Mouse (Mus musculus) hindbrain, embryonic 14.5 days (tissue): ENCODE results near the gene Lipc. TPM values are rescaled to one million over a fixed set of nuclear protein-coding genes. Genes with fewer than 3 reads are reported as not detected.

Experiments used
- ATAC-seq: fragments of 200-750 bp; cut with Nextera tagmentation; 2 replicates; pipeline ENCODE4 v1.8.0; 2017; ENCODE audit warnings: moderate number of reproducible peaks, mild to moderate bottlenecking, moderate TSS enrichment, moderate library complexity; ENCODE audit not compliant: low FRiP score
- DNase-seq: peaks from one replicate; pipeline ENCODE4 v3.0.0-alpha.2; 2015; ENCODE audit warnings: low spot score
- H3K27ac ChIP-seq: fragments of 300-500 bp; sonication (generic); 2 replicates; pipeline ENCODE4 v1.5.1; 2014; ENCODE audit warnings: mild to moderate bottlenecking, moderate library complexity
- H3K27me3 ChIP-seq: fragments of 300-500 bp; sonication (generic); 2 replicates; pipeline ENCODE4 v1.6.1; 2014; ENCODE audit warnings: mild to moderate bottlenecking, low read length, mixed read lengths; ENCODE audit not compliant: control insufficient read depth, insufficient read depth
- H3K36me3 ChIP-seq: fragments of 300-500 bp; sonication (generic); replicated peaks from 2 replicates; pipeline ENCODE4 v1.6.1; 2014; ENCODE audit not compliant: control insufficient read depth, insufficient read depth
- H3K4me1 ChIP-seq: fragments of 300-500 bp; sonication (generic); replicated peaks from 2 replicates; pipeline ENCODE4 v1.6.1; 2014; ENCODE audit warnings: antibody characterized with exemption, low read length, mixed read lengths; ENCODE audit not compliant: control insufficient read depth, insufficient read depth
- H3K4me2 ChIP-seq: fragments of 300-500 bp; sonication (generic); replicated peaks from 2 replicates; pipeline ENCODE4 v1.6.1; 2014; ENCODE audit warnings: mild to moderate bottlenecking, moderate library complexity
- H3K4me3 ChIP-seq: fragments of 300-500 bp; sonication (generic); replicated peaks from 2 replicates; pipeline ENCODE4 v1.5.1; 2014; ENCODE audit warnings: mild to moderate bottlenecking, low read length
- H3K9ac ChIP-seq: fragments of 300-500 bp; sonication (generic); 2 replicates; pipeline ENCODE4 v1.6.1; 2014
- H3K9me3 ChIP-seq: fragments of 300-500 bp; sonication (generic); 2 replicates; pipeline ENCODE4 v1.6.1; 2016; ENCODE audit warnings: low read length; ENCODE audit not compliant: control insufficient read depth
- WGBS: fragments of 180-500 bp; shearing (Covaris S2); extraction: QIAGEN DNeasy Blood & Tissue Kit; methylation state at CpG from one replicate; pipeline ENCODE4 v1.1.7; 2014; 5-methylcytosine and 5-hydroxymethylcytosine counted together
- polyA plus RNA-seq: library from polyadenylated mRNA; unstranded; fragments of >200 nt; fragmentation: Nextera tagmentation; extraction: Ambion mirVana; gene quantifications from 2 replicates; pipeline ENCODE4 v1.2.1, GENCODE M21; 2014

The Lipc gene
- polyA plus RNA-seq, 1 experiment from 2014 or later = 0.11 TPM

GRCm38 (mm10) chr9:70806069-70806468 is 146.0 kb downstream of the Lipc start:
- no peak overlapping the region for H3K4me3 ChIP-seq
- no peaks in the 10 kb centered on the region for H3K36me3 ChIP-seq
- H3K9me3 ChIP-seq = no peaks in the 10 kb centered on the region
- no peaks in the 10 kb centered on the region for H3K27me3 ChIP-seq
- peaks cover under 1% of the 10 kb centered on the region; the same call in 1 of the 2 replicates for H3K4me1 ChIP-seq
- no peak for DNase-seq
- no peak for ATAC-seq
- no peak overlapping the region for H3K4me2 ChIP-seq
- H3K27ac ChIP-seq = no peak overlapping the region
- no peak overlapping the region for H3K9ac ChIP-seq
- 53% methylated on average over 1 of the region's 1 CpGs for WGBS

GRCm38 (mm10) chr9:70802816-70803215 is 149.2 kb downstream of the Lipc start:
- Histone ChIP-seq H3K36me3 (no peaks in the 10 kb centered on the region), H3K4me3 (no peak overlapping the region), H3K9ac (no peak overlapping the region), H3K4me1 (peaks cover 6% of the 10 kb centered on the region; the same call in 1 of the 2 replicates), H3K27ac (no peak overlapping the region), H3K27me3 (no peaks in the 10 kb centered on the region), H3K4me2 (no peak overlapping the region), H3K9me3 (no peaks in the 10 kb centered on the region)
- DNase-seq (no peak), ATAC-seq (no peak)
- WGBS = 82% methylated on average over 3 of the region's 3 CpGs

GRCm38 (mm10) chr9:70801761-70802160 is 150.3 kb downstream of the Lipc start:
- 96% methylated on average over 3 of the region's 3 CpGs for WGBS

GRCm38 (mm10) chr9:70800588-70801315 is 151.3 kb downstream of the Lipc start:
- no peak overlapping the region for H3K9ac ChIP-seq
- H3K4me3 ChIP-seq = no peak overlapping the region
- 57% methylated on average over 8 of the region's 8 CpGs for WGBS
- H3K9me3 ChIP-seq = no peaks in the 10 kb centered on the region
- H3K27me3 ChIP-seq = no peaks in the 10 kb centered on the region
- H3K4me2 ChIP-seq = no peak overlapping the region
- H3K36me3 ChIP-seq = no peaks in the 10 kb centered on the region
- peaks cover 6% of the 10 kb centered on the region; the same call in 1 of the 2 replicates for H3K4me1 ChIP-seq
- ATAC-seq (no peak), DNase-seq (no peak)
- no peak overlapping the region for H3K27ac ChIP-seq

More at GRCm38 (mm10) chr9:70801761-70802160, 150.3 kb downstream of the Lipc start:
- no peak overlapping the region for H3K4me3 ChIP-seq
- no peaks in the 10 kb centered on the region for H3K36me3 ChIP-seq
- H3K27me3 ChIP-seq = no peaks in the 10 kb centered on the region
- H3K9ac ChIP-seq = no peak overlapping the region
- DNase-seq (no peak), ATAC-seq (no peak)
- H3K4me1 ChIP-seq = peaks cover 6% of the 10 kb centered on the region; the same call in 1 of the 2 replicates
- no peaks in the 10 kb centered on the region for H3K9me3 ChIP-seq
- no peak overlapping the region for H3K27ac ChIP-seq
- H3K4me2 ChIP-seq = no peak overlapping the region

- Histone ChIP-seq H3K4me2 (no peak overlapping the region), H3K27me3 (no peaks in the 10 kb centered on the region), H3K4me1 (no peaks in the 10 kb centered on the region), H3K9me3 (no peaks in the 10 kb centered on the region), H3K4me3 (no peak overlapping the region), H3K27ac (no peak overlapping the region), H3K9ac (no peak overlapping the region), H3K36me3 (no peaks in the 10 kb centered on the region)
- ATAC-seq (no peak), DNase-seq (no peak)
- 64% methylated on average over 2 of the region's 2 CpGs for WGBS
Measured at GRCm38 (mm10) chr9:70795439-70795757, 156.6 kb downstream of the Lipc start.

GRCm38 (mm10) chr9:70794643-70795438 is 157.2 kb downstream of the Lipc start:
- no peak for DNase-seq

GRCm38 (mm10) chr9:70790621-70791020 is 161.4 kb downstream of the Lipc start:
- H3K4me2 ChIP-seq = no peak overlapping the region
- H3K36me3 ChIP-seq = no peaks in the 10 kb centered on the region
- ATAC-seq (no peak), DNase-seq (no peak)
- peaks cover 3% of the 10 kb centered on the region; the same call in 1 of the 2 replicates for H3K9me3 ChIP-seq
- no peak overlapping the region for H3K27ac ChIP-seq
- no peak overlapping the region for H3K4me3 ChIP-seq
- no peak overlapping the region for H3K9ac ChIP-seq
- no peaks in the 10 kb centered on the region for H3K27me3 ChIP-seq
- no peaks in the 10 kb centered on the region for H3K4me1 ChIP-seq
- WGBS = 90% methylated on average over 4 of the region's 4 CpGs

More at GRCm38 (mm10) chr9:70794643-70795438, 157.2 kb downstream of the Lipc start:
- WGBS = 65% methylated on average over 15 of the region's 15 CpGs
- Histone ChIP-seq H3K4me1 (no peaks in the 10 kb centered on the region), H3K9ac (no peak overlapping the region), H3K27me3 (no peaks in the 10 kb centered on the region), H3K4me2 (no peak overlapping the region), H3K36me3 (no peaks in the 10 kb centered on the region), H3K4me3 (no peak overlapping the region), H3K9me3 (no peaks in the 10 kb centered on the region), H3K27ac (no peak overlapping the region)
- ATAC-seq = no peak

GRCm38 (mm10) chr9:70788705-70789104 is 163.3 kb downstream of the Lipc start:
- DNase-seq (no peak), ATAC-seq (no peak)
- H3K4me3 ChIP-seq = no peak overlapping the region
- WGBS = 73% methylated on average over 7 of the region's 7 CpGs
- H3K4me2 ChIP-seq = no peak overlapping the region
- H3K27ac ChIP-seq = no peak overlapping the region
- no peaks in the 10 kb centered on the region for H3K4me1 ChIP-seq
- no peaks in the 10 kb centered on the region for H3K36me3 ChIP-seq
- H3K9ac ChIP-seq = no peak overlapping the region
- peaks cover 3% of the 10 kb centered on the region; the same call in 1 of the 2 replicates for H3K9me3 ChIP-seq
- no peaks in the 10 kb centered on the region for H3K27me3 ChIP-seq

- H3K9ac ChIP-seq = no peak overlapping the region
- no peak for ATAC-seq
- 88% methylated on average over 3 of the region's 3 CpGs for WGBS
- H3K9me3 ChIP-seq = no peaks in the 10 kb centered on the region
- H3K4me2 ChIP-seq = no peak overlapping the region
- no peaks in the 10 kb centered on the region for H3K27me3 ChIP-seq
- no peak for DNase-seq
- peaks cover 20% of the 10 kb centered on the region for H3K36me3 ChIP-seq
- no peak overlapping the region for H3K27ac ChIP-seq
- no peaks in the 10 kb centered on the region for H3K4me1 ChIP-seq
- H3K4me3 ChIP-seq = no peak overlapping the region
Measured at GRCm38 (mm10) chr9:70782191-70782590, 169.8 kb downstream of the Lipc start.
